Mouse (Mus musculus) kidney, adult 2 months (tissue): ENCODE data around the gene Col8a2. TPM values are rescaled to one million over a fixed set of nuclear protein-coding genes. Genes with fewer than 3 reads are reported as not detected.
A peak's percentile ranks its signal among the peaks of the same experiment; 100 is the strongest.

Source experiments
- DNase-seq: peaks from one replicate; pipeline ENCODE4 v3.0.0; 2021
- H3K27ac ChIP-seq: fragments of 200-500 bp; 2 replicates; pipeline ENCODE4 v1.5.1; 2012; ENCODE audit warnings: low read depth, low read length, control low read depth, inconsistent platforms; ENCODE audit not compliant: insufficient read depth
- H3K27me3 ChIP-seq: fragments of 200-500 bp; replicated peaks from 2 replicates; pipeline ENCODE4 v1.6.1; 2012; ENCODE audit warnings: mild to moderate bottlenecking, moderate library complexity, low read length, inconsistent platforms; ENCODE audit not compliant: control insufficient read depth, insufficient read depth
- H3K36me3 ChIP-seq: fragments of 200-500 bp; 2 replicates; pipeline ENCODE4 v1.6.1; 2012; ENCODE audit warnings: mild to moderate bottlenecking, moderate library complexity, low read length, inconsistent platforms; ENCODE audit not compliant: control insufficient read depth, insufficient read depth
- H3K4me1 ChIP-seq: fragments of 200-500 bp; 2 replicates; pipeline ENCODE4 v1.6.1; 2011; ENCODE audit warnings: low read length; ENCODE audit not compliant: control insufficient read depth, insufficient read depth
- H3K4me3 ChIP-seq: fragments of 200-500 bp; 2 replicates; pipeline ENCODE4 v1.5.1; 2011; ENCODE audit warnings: mild to moderate bottlenecking, low read depth, low read length, control low read depth; ENCODE audit not compliant: insufficient read depth
- CTCF ChIP-seq: fragments of 200-500 bp; conservative IDR thresholded peaks from 2 replicates; pipeline ENCODE4 v1.5.1; 2011; ENCODE audit warnings: low read depth, mild to moderate bottlenecking, control low read depth, low read length, moderate library complexity, mixed read lengths; ENCODE audit not compliant: insufficient read depth, insufficient read length
- POLR2A ChIP-seq: fragments of 200-500 bp; IDR thresholded peaks from one replicate; pipeline ENCODE4 v1.6.1; 2011; ENCODE audit warnings: low read depth, low read length, control low read depth
- WGBS: fragments of 180-500 bp; shearing (Covaris S2); methylation state at CpG from one replicate; pipeline ENCODE4 v1.1.7; 2018; 5-methylcytosine and 5-hydroxymethylcytosine counted together
- polyA plus RNA-seq: library from polyadenylated mRNA; depleted of rRNA; stranded (reverse); fragments of >200 nt; gene quantifications from 2 replicates; pipeline ENCODE4 v1.2.3, GENCODE M21; 2012

Col8a2 gene
- polyA plus RNA-seq, 1 experiment: 0.31 TPM

DNA sequence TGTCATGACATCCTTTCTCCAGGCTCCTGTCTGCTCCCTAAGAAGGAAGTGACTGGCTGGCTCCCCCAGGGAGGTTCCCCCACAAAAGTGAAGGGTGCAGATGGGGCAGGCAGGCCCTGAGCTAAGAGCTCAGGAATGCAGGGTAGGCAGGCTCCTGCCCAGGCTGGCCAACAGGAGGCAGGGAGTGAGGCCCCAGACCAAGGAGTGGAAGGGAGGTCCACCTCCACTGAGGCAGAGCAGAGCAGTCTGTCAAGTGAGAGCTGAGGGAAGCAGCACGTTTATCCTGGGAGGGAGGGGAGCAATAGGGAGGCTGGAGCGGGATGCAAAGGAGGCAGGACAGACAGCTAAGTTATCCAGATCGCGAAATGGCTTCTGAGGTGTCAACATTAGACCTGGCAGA, 35.9 kb upstream of the Col8a2 start:
- H3K27me3 ChIP-seq: no peaks in the 10 kb centered on the region
- no peak for DNase-seq
- no peaks in the 10 kb centered on the region for H3K36me3 ChIP-seq
- H3K4me3 ChIP-seq: no peak overlapping the region
- WGBS: 50% methylated on average over 4 of the region's 4 CpGs
- H3K4me1 ChIP-seq: peaks cover 3% of the 10 kb centered on the region; the same call in 1 of the 2 replicates
- H3K27ac ChIP-seq: 0 out of 2 replicates have a peak overlapping the region, but pooled peaks have one; percentile 6
- no peak for TF ChIP-seq POLR2A
- TF ChIP-seq CTCF: no peak

DNA sequence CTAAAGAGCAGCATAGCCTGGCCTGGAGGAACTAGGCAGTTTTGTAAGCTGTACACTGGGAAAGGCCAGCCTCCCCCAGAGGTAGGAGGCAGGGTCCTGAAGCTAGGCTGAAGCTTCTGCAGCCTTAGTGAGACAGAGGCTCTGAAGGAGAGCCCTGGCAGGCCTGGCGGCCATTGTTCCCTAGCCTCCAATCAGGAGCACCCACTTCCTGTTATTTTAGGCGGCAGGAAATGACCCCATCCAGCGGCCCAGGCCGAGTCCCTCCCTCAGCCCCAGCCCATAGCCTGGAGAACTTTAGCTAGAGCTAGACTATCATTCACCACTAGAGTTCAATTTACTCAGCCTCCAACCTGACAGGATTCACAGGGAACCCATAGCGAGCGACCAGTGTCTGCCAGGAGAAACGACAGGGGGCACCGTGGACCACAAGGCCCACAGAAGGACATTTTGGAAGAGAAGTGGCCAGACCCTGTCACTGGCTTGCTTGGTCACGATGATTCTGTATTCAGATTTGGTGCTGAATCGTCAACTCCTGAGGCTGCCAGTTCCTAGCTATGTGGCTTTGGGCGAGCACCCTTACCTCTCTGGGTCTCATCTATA, 34.8 kb upstream of the Col8a2 start:
- Histone ChIP-seq H3K4me3 (no peak overlapping the region), H3K36me3 (no peaks in the 10 kb centered on the region), H3K27ac (peak overlapping the region; percentile 43), H3K4me1 (peaks cover 3% of the 10 kb centered on the region; the same call in 1 of the 2 replicates), H3K27me3 (no peaks in the 10 kb centered on the region)
- no peak for TF ChIP-seq POLR2A
- no peak for TF ChIP-seq CTCF
- 56% methylated on average over 11 of the region's 11 CpGs for WGBS
- peak; percentile 75 for DNase-seq

DNA sequence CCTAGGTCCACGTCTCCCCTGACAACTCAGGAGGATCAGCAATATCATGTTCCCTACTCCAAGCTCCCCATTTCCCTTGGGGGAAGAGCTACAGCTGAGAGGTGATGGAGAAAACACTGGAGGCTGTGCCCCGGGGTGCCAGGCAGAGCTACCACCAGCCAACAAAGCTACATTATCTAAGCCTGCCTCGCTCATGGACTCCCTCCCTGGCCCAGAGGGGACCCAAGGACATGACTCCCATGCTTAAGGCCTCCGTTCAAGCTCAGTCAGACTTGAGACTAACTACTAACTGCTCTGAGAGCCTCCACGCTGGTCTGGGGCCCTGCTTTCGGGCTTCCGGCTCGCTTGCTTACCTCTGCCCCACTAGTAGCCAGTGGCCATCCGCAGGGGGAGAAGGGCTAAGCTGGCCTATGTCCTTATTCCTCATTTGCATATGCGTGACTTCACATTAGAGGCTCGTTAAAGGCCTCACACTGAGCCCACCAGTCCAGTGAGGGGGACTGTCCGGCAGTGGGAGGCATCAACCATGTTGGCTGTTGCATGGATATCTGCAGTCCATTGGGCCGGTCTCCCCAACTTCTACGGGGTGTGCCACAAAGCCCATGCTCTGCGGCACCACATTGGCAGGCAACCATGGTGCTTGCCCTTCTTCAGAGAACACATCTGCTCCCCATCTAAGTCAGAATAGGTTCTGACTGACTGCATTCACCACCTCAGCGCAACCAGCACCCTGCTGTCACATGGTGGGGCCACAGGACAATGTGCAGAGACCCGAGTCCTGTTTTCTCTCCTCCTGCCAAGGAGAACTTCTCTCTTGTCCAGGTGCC, 34.0 kb upstream of the Col8a2 start:
- Histone ChIP-seq H3K36me3 (no peaks in the 10 kb centered on the region), H3K27ac (peak overlapping the region; percentile 14), H3K4me1 (peaks cover 11% of the 10 kb centered on the region), H3K27me3 (no peaks in the 10 kb centered on the region), H3K4me3 (no peak overlapping the region)
- 80% methylated on average over 17 of the region's 17 CpGs for WGBS
- no peak for DNase-seq
- no peak for TF ChIP-seq POLR2A
- no peak for TF ChIP-seq CTCF

DNA sequence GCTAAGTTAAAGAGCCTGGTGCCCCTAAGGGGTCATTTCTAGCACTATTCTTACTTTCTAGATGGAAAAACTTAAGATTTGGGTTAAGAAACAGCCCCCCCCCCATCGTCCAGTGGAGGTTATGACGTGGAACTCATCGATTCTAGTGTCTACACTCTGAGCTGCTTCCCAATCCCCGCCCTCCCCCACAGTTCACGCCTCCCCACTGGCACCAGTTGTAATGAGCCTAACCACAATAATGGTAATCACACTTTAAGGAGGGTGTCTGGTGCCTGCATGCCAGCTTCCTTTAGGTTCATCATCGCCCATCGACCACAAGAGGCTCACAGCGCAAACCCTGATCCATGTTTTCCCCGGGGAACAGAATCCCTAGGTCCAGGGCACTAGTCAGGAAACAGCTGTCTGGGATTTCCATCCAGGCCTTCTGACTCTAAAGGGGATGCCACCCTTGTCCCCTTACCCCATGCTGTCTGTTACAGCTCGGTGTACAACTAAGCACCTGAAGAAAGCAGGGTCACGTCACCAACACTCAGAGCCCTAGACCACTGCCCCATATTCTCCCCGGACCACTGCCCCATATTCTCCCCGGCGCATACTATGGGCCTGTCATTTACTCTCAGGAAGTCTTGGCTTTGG, 32.8 kb upstream of the Col8a2 start:
- Histone ChIP-seq H3K4me1 (peaks cover 11% of the 10 kb centered on the region), H3K36me3 (no peaks in the 10 kb centered on the region), H3K27ac (no peak overlapping the region), H3K27me3 (no peaks in the 10 kb centered on the region), H3K4me3 (no peak overlapping the region)
- TF ChIP-seq CTCF (no peak), POLR2A (no peak)
- 64% methylated on average over 14 of the region's 14 CpGs for WGBS
- no peak for DNase-seq

DNA sequence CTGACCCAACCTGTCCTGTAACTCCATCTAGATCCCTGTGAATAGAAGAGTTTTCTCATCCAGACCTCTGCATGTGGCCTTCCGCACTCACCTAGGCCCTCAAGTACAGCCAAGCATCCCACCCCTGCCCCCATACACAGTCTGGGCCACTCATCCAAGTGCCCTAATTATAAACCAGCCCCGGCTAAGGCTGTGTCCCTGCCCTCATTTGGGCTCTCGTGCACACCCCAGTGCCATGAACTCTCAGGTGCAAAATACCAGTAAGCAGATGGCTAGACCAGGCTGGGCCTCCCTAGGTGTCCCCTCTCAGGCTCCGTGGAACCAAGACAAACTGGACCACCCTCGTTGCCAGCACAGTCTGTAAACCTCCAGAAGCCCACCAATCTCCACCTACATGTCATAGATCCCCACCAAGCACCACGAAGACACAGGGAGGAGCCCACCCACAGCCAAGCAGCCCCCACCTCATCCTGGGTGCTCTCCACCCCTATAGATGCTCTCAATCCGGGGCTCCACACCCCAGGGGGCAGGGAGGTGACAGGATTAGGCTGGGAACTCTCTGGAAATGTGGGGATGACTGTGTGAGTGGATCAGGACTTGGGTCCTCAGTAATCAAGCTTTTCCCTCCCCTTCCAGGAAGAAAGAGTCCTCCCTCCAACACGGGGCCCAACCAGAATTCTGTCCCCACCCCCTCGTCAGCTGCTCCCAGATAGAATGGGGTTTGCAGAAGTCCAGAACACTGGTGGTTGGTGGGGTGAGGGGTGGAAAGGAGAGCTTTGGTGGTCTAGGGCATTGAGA, 32.1 kb upstream of the Col8a2 start:
- DNase-seq: peak; percentile 56
- Histone ChIP-seq H3K4me1 (peaks cover 11% of the 10 kb centered on the region), H3K36me3 (no peaks in the 10 kb centered on the region), H3K27ac (peak overlapping the region; percentile 27), H3K4me3 (peak overlapping the region; percentile 91), H3K27me3 (no peaks in the 10 kb centered on the region)
- TF ChIP-seq POLR2A (no peak), CTCF (no peak)
- WGBS: 34% methylated on average over 9 of the region's 9 CpGs

DNA sequence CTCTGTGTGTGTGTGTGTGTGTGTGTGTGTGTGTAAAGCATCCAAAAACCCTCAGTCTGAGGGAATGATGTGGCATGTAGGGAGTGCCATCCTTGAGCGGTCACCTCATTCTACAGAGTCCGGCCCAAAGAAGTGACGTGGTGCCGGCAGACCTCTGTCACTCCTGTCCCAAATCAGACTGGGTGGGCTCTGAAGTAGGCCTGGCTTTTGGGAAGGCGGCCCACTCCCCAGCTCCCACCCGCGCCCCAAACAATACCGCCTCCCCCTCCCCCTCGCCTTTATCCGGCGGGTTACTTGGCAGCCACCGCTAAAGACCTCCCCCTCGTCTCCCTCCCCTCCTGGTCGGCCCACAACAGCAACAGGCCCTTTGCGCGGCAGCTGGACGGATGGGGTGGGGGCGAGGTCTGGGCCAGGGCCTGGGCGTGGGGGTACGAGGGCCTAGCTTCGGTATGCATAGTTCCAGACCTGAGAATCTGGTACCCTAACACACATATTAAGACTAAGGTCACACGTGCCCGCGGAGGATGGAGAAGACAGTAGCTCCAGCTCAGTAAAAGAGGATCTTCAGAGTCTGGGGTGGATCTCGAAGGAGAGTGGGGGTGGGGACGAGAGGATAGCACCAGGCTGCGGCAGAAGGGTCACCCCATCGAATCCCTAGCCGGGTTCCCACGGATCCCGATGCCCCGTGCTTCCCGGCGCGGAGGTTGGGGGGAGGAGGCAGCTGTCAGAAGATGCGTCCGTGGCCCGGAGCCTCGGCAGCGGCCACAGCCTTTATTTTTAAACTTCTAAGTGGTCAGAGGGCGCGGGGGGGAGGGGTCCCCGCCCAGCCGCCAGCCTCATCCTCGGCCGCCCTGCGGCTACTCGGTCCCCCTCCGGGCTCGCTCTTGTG, 31.2 kb upstream of the Col8a2 start:
- peaks cover 11% of the 10 kb centered on the region for H3K4me1 ChIP-seq
- no peaks in the 10 kb centered on the region for H3K36me3 ChIP-seq
- peak overlapping the region; percentile 91 for H3K4me3 ChIP-seq
- TF ChIP-seq CTCF (no peak), POLR2A (no peak)
- peak overlapping the region; percentile 99 for H3K27ac ChIP-seq
- no peaks in the 10 kb centered on the region for H3K27me3 ChIP-seq
- peak; percentile 50 for DNase-seq
- 4% methylated on average over 50 of the region's 50 CpGs for WGBS
